Mouse (Mus musculus) bone marrow, adult 2 months (tissue): ENCODE measurements around the gene Krt33b. TPM values are rescaled to one million over a fixed set of nuclear protein-coding genes. Genes with fewer than 3 reads are reported as not detected.

ENCODE experiments used
- H3K27ac ChIP-seq: fragments of 200-500 bp; 2 replicates; pipeline ENCODE4 v1.5.1; 2012; ENCODE audit warnings: low read depth, mild to moderate bottlenecking, control low read depth, inconsistent platforms, low read length; ENCODE audit not compliant: control insufficient read depth, poor library complexity, insufficient read depth
- H3K4me1 ChIP-seq: fragments of 200-500 bp; 2 replicates; pipeline ENCODE4 v1.6.1; 2011; ENCODE audit warnings: low read length; ENCODE audit not compliant: control insufficient read depth, insufficient read depth
- H3K4me3 ChIP-seq: fragments of 200-500 bp; replicated peaks from 2 replicates; pipeline ENCODE3; 2011; ENCODE audit warnings: mild to moderate bottlenecking, low read depth, low read length, control low read depth; ENCODE audit not compliant: control insufficient read depth
- CTCF ChIP-seq: fragments of 200-500 bp; IDR thresholded peaks from 2 replicates; pipeline ENCODE4 v1.5.1; 2011; ENCODE audit warnings: low read length, control low read depth; ENCODE audit not compliant: control insufficient read depth, insufficient read depth
- POLR2A ChIP-seq: fragments of 200-500 bp; IDR thresholded peaks from 2 replicates; pipeline ENCODE4 v1.6.1; 2011; ENCODE audit warnings: low read depth, mild to moderate bottlenecking, control low read depth, low read length, borderline replicate concordance; ENCODE audit not compliant: control insufficient read depth
- WGBS: fragments of 180-500 bp; shearing (Covaris S2); methylation state at CpG from one replicate; pipeline ENCODE4 v1.1.7; 2018; 5-methylcytosine and 5-hydroxymethylcytosine counted together
- polyA plus RNA-seq: library from polyadenylated mRNA; stranded (reverse); fragments of >200 nt; gene quantifications from 2 replicates; pipeline ENCODE4 v1.2.4, GENCODE M21; 2011; ENCODE audit warnings: low replicate concordance; ENCODE audit not compliant: missing spikeins, insufficient read depth, insufficient read length

The Krt33b gene
- polyA plus RNA-seq, 1 experiment, result not detected

GRCm38 (mm10) chr11:99988530-99988929, 41.1 kb downstream of the Krt33b start:
- 80% methylated on average over 3 of the region's 3 CpGs for WGBS
- no peak overlapping the region for H3K27ac ChIP-seq
- TF ChIP-seq CTCF (no peak), POLR2A (no peak)
- H3K4me1 ChIP-seq, result no peaks in the 10 kb centered on the region; the same call in 1 of the 2 replicates
- H3K4me3 ChIP-seq, result no peak overlapping the region

GRCm38 (mm10) chr11:99986180-99986647, 43.5 kb downstream of the Krt33b start, which contains the start of gene Krtap16-1:
TSS of gene Krtap16-1 (minus strand) at chr11:99986597.
- TF ChIP-seq CTCF, result no peak

GRCm38 (mm10) chr11:99985291-99986092, 44.2 kb downstream of the Krt33b start:
- TF ChIP-seq CTCF, result no peak
- no peak for TF ChIP-seq POLR2A
- Histone ChIP-seq H3K4me3 (no peak overlapping the region), H3K4me1 (no peaks in the 10 kb centered on the region), H3K27ac (no peak overlapping the region)
- 80% methylated on average over 20 of the region's 20 CpGs for WGBS

More at GRCm38 (mm10) chr11:99986180-99986647, 43.5 kb downstream of the Krt33b start, which contains the start of gene Krtap16-1:
- no peak within 1 kb of the TSS for H3K27ac ChIP-seq
- H3K4me1 ChIP-seq, result no peaks in the 10 kb centered on the region; the same call in 1 of the 2 replicates
- H3K4me3 ChIP-seq, result no peak within 1 kb of the TSS
- WGBS, result 80% methylated on average over 8 of the region's 8 CpGs

GRCm38 (mm10) chr11:99983442-99983841, 46.2 kb downstream of the Krt33b start:
- WGBS, result 79% methylated on average over 1 of the region's 1 CpGs
- TF ChIP-seq CTCF (no peak), POLR2A (no peak)
- no peak overlapping the region for H3K4me3 ChIP-seq
- H3K4me1 ChIP-seq, result no peaks in the 10 kb centered on the region
- no peak overlapping the region for H3K27ac ChIP-seq

- H3K4me1 ChIP-seq, result no peaks in the 10 kb centered on the region
- H3K4me3 ChIP-seq, result no peak overlapping the region
- TF ChIP-seq POLR2A, result no peak
- no peak for TF ChIP-seq CTCF
- H3K27ac ChIP-seq, result no peak overlapping the region
- 80% methylated on average over 9 of the region's 9 CpGs for WGBS
These were observed 46.9 kb downstream of the Krt33b start for GRCm38 (mm10) chr11:99982731-99983130.

- Histone ChIP-seq H3K4me1 (no peaks in the 10 kb centered on the region), H3K27ac (no peak within 1 kb of the TSS), H3K4me3 (no peak within 1 kb of the TSS)
- TF ChIP-seq CTCF (no peak), POLR2A (no peak)
- 71% methylated on average over 5 of the region's 5 CpGs for WGBS
These were observed 50.7 kb downstream of the Krt33b start, which contains the start of gene Krtap29-1 for GRCm38 (mm10) chr11:99978953-99979352. TSS of gene Krtap29-1 (minus strand) at chr11:99979053.

Other genes with a start within 250 kb of the Krt33b start
- gene Krtap4-8, start 249.2 kb downstream of the Krt33b start, polyA plus RNA-seq, result not detected in 2 replicates
- gene Krtap4-9, start 244.7 kb downstream of the Krt33b start, polyA plus RNA-seq, result not detected in 2 replicates
- gene Gm11596, start 236.4 kb downstream of the Krt33b start, polyA plus RNA-seq, result not detected in 2 replicates
- gene Gm11569, start 230.9 kb downstream of the Krt33b start, polyA plus RNA-seq, result not detected in 2 replicates
- not detected in 2 replicates for gene Gm11554, start 225.4 kb downstream of the Krt33b start, polyA plus RNA-seq
- not detected in 2 replicates for gene Krtap4-13, start 220.0 kb downstream of the Krt33b start, polyA plus RNA-seq
- gene Gm11564, start 214.2 kb downstream of the Krt33b start, polyA plus RNA-seq, result not detected in 2 replicates
- not detected in 2 replicates for gene 2300003K06Rik, start 191.8 kb downstream of the Krt33b start, polyA plus RNA-seq
- gene Krtap4-16, start 178.3 kb downstream of the Krt33b start, polyA plus RNA-seq, result not detected in 2 replicates
- gene Gm11568, start 172.0 kb downstream of the Krt33b start, polyA plus RNA-seq, result not detected in 2 replicates
- not detected in 2 replicates for gene Gm11559, start 165.4 kb downstream of the Krt33b start, polyA plus RNA-seq
- gene Krtap9-1, start 156.5 kb downstream of the Krt33b start, polyA plus RNA-seq, result not detected in 2 replicates
- gene Gm11567, start 150.7 kb downstream of the Krt33b start, polyA plus RNA-seq, result not detected in 2 replicates
- gene Krtap31-1, start 121.9 kb downstream of the Krt33b start, polyA plus RNA-seq, result not detected in 2 replicates
- not detected in 2 replicates for gene Gm11565, start 115.1 kb downstream of the Krt33b start, polyA plus RNA-seq
- not detected in 2 replicates for gene Krtap31-2, start 93.6 kb downstream of the Krt33b start, polyA plus RNA-seq
- gene Krtap9-5, start 81.4 kb downstream of the Krt33b start, polyA plus RNA-seq, result not detected in 2 replicates
- gene Krtap29-1, start 50.8 kb downstream of the Krt33b start, polyA plus RNA-seq, result not detected in 2 replicates
- gene Krtap16-1, start 43.3 kb downstream of the Krt33b start, polyA plus RNA-seq, result not detected in 2 replicates
- gene Krtap17-1, start 35.9 kb downstream of the Krt33b start, polyA plus RNA-seq, result not detected in 2 replicates
- gene Krt33a, start 13.7 kb downstream of the Krt33b start, polyA plus RNA-seq, result not detected in 2 replicates
- gene Krt34, start 11.7 kb upstream of the Krt33b start, polyA plus RNA-seq, result not detected in 2 replicates
- gene Krt31, start 20.7 kb upstream of the Krt33b start, polyA plus RNA-seq, result not detected in 2 replicates
- not detected in 2 replicates for gene Krt32, start 58.4 kb upstream of the Krt33b start, polyA plus RNA-seq
- gene Krt35, start 66.4 kb upstream of the Krt33b start, polyA plus RNA-seq, result not detected in 2 replicates
- not detected in 2 replicates for gene Krt36, start 75.8 kb upstream of the Krt33b start, polyA plus RNA-seq
- 4.1 TPM in 1 of 2 replicates, not detected in the other for gene Krt13, start 91.7 kb upstream of the Krt33b start, polyA plus RNA-seq
- not detected in 2 replicates for gene Krt15, start 106.1 kb upstream of the Krt33b start, polyA plus RNA-seq
- not detected in 2 replicates for gene Krt19, start 118.8 kb upstream of the Krt33b start, polyA plus RNA-seq
- not detected in 2 replicates for gene Krt9, start 163.4 kb upstream of the Krt33b start, polyA plus RNA-seq
- not detected in 2 replicates for gene Krt14, start 177.7 kb upstream of the Krt33b start, polyA plus RNA-seq
- gene Krt16, start 219.0 kb upstream of the Krt33b start, polyA plus RNA-seq, result not detected in 2 replicates
- 2.1 TPM in 1 of 2 replicates, not detected in the other for gene Krt17, start 231.2 kb upstream of the Krt33b start, polyA plus RNA-seq
- 2.1 TPM in 1 of 2 replicates, not detected in the other for gene Krt42, start 240.0 kb upstream of the Krt33b start, polyA plus RNA-seq